Mouse (Mus musculus) megakaryocyte, embryonic 14.5 days (primary cell): ENCODE measurements around the gene Sall2.

Experiments used
- FLI1 ChIP-seq: IDR thresholded peaks from 2 replicates; pipeline ENCODE4 v1.6.1; 2012; ENCODE audit warnings: low read length, inconsistent platforms, mixed read lengths
- GATA1 ChIP-seq: IDR thresholded peaks from 3 replicates; pipeline ENCODE4 v1.6.1; 2012; ENCODE audit warnings: mixed read lengths, low read length, inconsistent platforms, borderline replicate concordance

- TF ChIP-seq GATA1 (no peak), FLI1 (no peak)
These were observed 17.7 kb downstream of the Sall2 start for GRCm38 (mm10) chr14:52310906-52311305.
